In genomic region chr3:66964884-66965283, GRCm38 (mm10) we compare ENCODE assay signal across 20 mouse cellular contexts. TPM values are rescaled to one million over a fixed set of nuclear protein-coding genes. Genes with fewer than 3 reads are reported as not detected.
"Had no signal": no experiment of that assay in that cellular context is flagged by ENCODE, and none has a peak within 500 bp of the region (broad histone marks: within the 10 kb centered on the region; RNA-seq: fewer than 3 reads in every experiment).

No protein-coding gene starts in this region.

- DNase-seq: kidney, adult 11 months; kidney, adult 9 months; kidney, postnatal 4 days; left cerebral cortex, postnatal 4 days; lung, embryonic 14.5 days; lung, postnatal 10 days; lung, postnatal 4 days; midbrain, embryonic 14.5 days; right cerebral cortex, adult 18-20 months; right cerebral cortex, postnatal 25 days; thymus, adult 18-20 months; thymus, postnatal 14 days had no signal

- H3K4me2 ChIP-seq: lung, embryonic 14.5 days; neural tube, embryonic 15.5 days had no signal

- H3K27ac ChIP-seq: kidney, postnatal 0 days; layer of hippocampus, adult 2 months; midbrain, embryonic 10.5 days; neural tube, embryonic 15.5 days had no signal

- H3K9ac ChIP-seq: lung, embryonic 14.5 days; neural tube, embryonic 15.5 days had no signal

- H3K4me1 ChIP-seq: neural tube, embryonic 15.5 days had no signal

- H3K9me3 ChIP-seq: midbrain, embryonic 10.5 days; neural tube, embryonic 15.5 days had no signal

- H3K4me3 ChIP-seq: layer of hippocampus, adult 2 months; midbrain, embryonic 10.5 days; myocyte; neural tube, embryonic 15.5 days had no signal

- H3K36me3 ChIP-seq: midbrain, embryonic 10.5 days; neural tube, embryonic 15.5 days had no signal

RNA-seq across cellular contexts. Expression of gene Shox2, which starts 16.7 kb away (rescaled TPM):
- total RNA-seq: left cerebral cortex, postnatal 10 days; megakaryocyte, adult 5-6 weeks had no signal
- polyA plus RNA-seq: small intestine, adult 2 months had no signal
